Mouse (Mus musculus) adrenal gland, postnatal 10 days (tissue): ENCODE results near the gene Dusp23. TPM values are rescaled to one million over a fixed set of nuclear protein-coding genes. Genes with fewer than 3 reads are reported as not detected.

Source experiments
- DNase-seq: peaks from one replicate; pipeline ENCODE4 v3.0.0; 2021; ENCODE audit warnings: mixed read lengths
- long read RNA-seq, 2 experiments: library from polyadenylated mRNA; stranded (forward); transcript quantifications; one replicate each; pipeline ENCODE4 v2.0.0; 2021
- total RNA-seq, 2 experiments: library from RNA; stranded (reverse); gene quantifications; 2 replicates each; pipeline ENCODE4 v1.2.3; 2021

Gene Dusp23
- total RNA-seq: 10 to 100 TPM; 11.2 to 13.2 TPM
- long read RNA-seq, experiment 1, transcript Dusp23-201 (2 exons, 1,410 nt): major isoform, 14 of 17 reads
- long read RNA-seq, experiment 1, partial matches to known transcripts: 0 of 17 reads
- long read RNA-seq, experiment 1, other reads (novel, unspliced or antisense): 3 of 17 reads
- long read RNA-seq, experiment 2, transcript Dusp23-201 (2 exons, 1,410 nt): major isoform, 11 of 11 reads
- long read RNA-seq, experiment 2, partial matches to known transcripts: 0 of 11 reads
- long read RNA-seq, experiment 2, other reads (novel, unspliced or antisense): 0 of 11 reads

- DNase-seq: peak; percentile 98
These were observed at the start of gene Dusp23 for GRCm38 (mm10) chr1:172632451-172633326. Dusp23 (minus strand) TSS chr1:172632962.

GRCm38 (mm10) chr1:172680742-172681141 is 48.0 kb upstream of the Dusp23 start:
- DNase-seq: no peak

GRCm38 (mm10) chr1:172670716-172671115 is 38.0 kb upstream of the Dusp23 start:
- DNase-seq: no peak

- DNase-seq: no peak
These were observed 34.8 kb upstream of the Dusp23 start for GRCm38 (mm10) chr1:172667597-172667996.

GRCm38 (mm10) chr1:172665457-172665856 is 32.7 kb upstream of the Dusp23 start:
- DNase-seq: no peak

GRCm38 (mm10) chr1:172659688-172660087 is 26.9 kb upstream of the Dusp23 start:
- DNase-seq: peak; percentile 27

GRCm38 (mm10) chr1:172657266-172657665 is 24.5 kb upstream of the Dusp23 start:
- DNase-seq: no peak

- DNase-seq: no peak
These were observed 21.1 kb upstream of the Dusp23 start for GRCm38 (mm10) chr1:172653900-172654299.

GRCm38 (mm10) chr1:172652040-172652662 is 19.4 kb upstream of the Dusp23 start:
- no peak for DNase-seq

- DNase-seq: no peak
These were observed 18.7 kb upstream of the Dusp23 start for GRCm38 (mm10) chr1:172651288-172651987.

GRCm38 (mm10) chr1:172650519-172651287 is 17.9 kb upstream of the Dusp23 start:
- peak; percentile 74 for DNase-seq

GRCm38 (mm10) chr1:172649396-172649795 is 16.6 kb upstream of the Dusp23 start:
- no peak for DNase-seq

GRCm38 (mm10) chr1:172647236-172647635 is 14.5 kb upstream of the Dusp23 start:
- no peak for DNase-seq

- DNase-seq: no peak
These were observed 6.0 kb upstream of the Dusp23 start for GRCm38 (mm10) chr1:172638781-172639180.

- no peak for DNase-seq
These were observed 5.0 kb upstream of the Dusp23 start for GRCm38 (mm10) chr1:172637801-172638200.

- no peak for DNase-seq
These were observed 3.5 kb upstream of the Dusp23 start for GRCm38 (mm10) chr1:172636266-172636665.

GRCm38 (mm10) chr1:172635258-172635657 is 2.5 kb upstream of the Dusp23 start:
- DNase-seq: no peak

GRCm38 (mm10) chr1:172634136-172634535 is 1.4 kb upstream of the Dusp23 start:
- no peak for DNase-seq

- DNase-seq: no peak
These were observed 1.0 kb downstream of the Dusp23 start for GRCm38 (mm10) chr1:172631721-172632120.

- DNase-seq: no peak
These were observed 2.9 kb downstream of the Dusp23 start for GRCm38 (mm10) chr1:172629831-172630230.

GRCm38 (mm10) chr1:172626306-172626705 is 6.5 kb downstream of the Dusp23 start:
- DNase-seq: no peak
